In the genomic region with DNA sequence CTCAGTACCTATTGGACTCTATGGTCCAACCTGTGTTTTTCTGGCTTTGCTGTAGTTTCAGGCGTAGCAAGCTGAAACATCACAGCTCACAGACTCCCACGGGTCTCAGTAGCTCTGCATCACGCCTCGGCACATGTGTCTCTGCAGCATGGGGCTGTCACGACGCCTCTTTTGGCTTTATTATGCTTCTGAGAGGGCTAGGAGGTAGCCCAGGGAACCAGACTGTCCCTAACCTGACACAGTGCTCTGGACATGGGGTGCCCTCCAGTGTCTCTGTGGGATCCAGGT, we compare ENCODE assay signal across 7 mouse cellular contexts. TPM values are rescaled to one million over a fixed set of nuclear protein-coding genes. Genes with fewer than 3 reads are reported as not detected.
DNase-seq lines count a peak whose midpoint lies in the region; ATAC-seq and TF ChIP-seq lines count a peak whose summit lies in the region.

No protein-coding gene starts in this region.

- peak overlapping the region; percentile 54 for H3K4me3 ChIP-seq in lung, adult 2 months (replicated peaks; ENCODE audit: extremely low read depth, low read depth, low read length)
- peak overlapping the region; percentile 14 for H3K4me3 ChIP-seq in embryonic fibroblast, embryonic 13.5 days (ENCODE audit: insufficient read depth, low read length)
- peak overlapping the region; percentile 3; the same call in 1 of the 2 replicates for H3K4me3 ChIP-seq in hindbrain, embryonic 16.5 days (ENCODE audit: low read length)
- H3K4me3 ChIP-seq in midbrain, embryonic 12.5 days: peak overlapping the region; percentile 10; the same call in 1 of the 2 replicates

- H3K27me3 ChIP-seq in hindbrain, embryonic 16.5 days (replicated peaks; ENCODE audit: control insufficient read depth, insufficient read depth, low read length): no peaks in the 10 kb centered on the region
- peaks cover 5% of the 10 kb centered on the region for H3K27me3 ChIP-seq in midbrain, embryonic 12.5 days

- no peak for TF ChIP-seq POLR2A in lung, adult 2 months (IDR thresholded peaks at IDR 0.05; ENCODE audit: borderline replicate concordance, extremely low read depth, low read depth, low read length)
- no peak for TF ChIP-seq POLR2A in embryonic fibroblast, embryonic 13.5 days (IDR thresholded peaks at IDR 0.05; ENCODE audit: low read depth, low read length)

- peaks cover 18% of the 10 kb centered on the region for H3K36me3 ChIP-seq in hindbrain, embryonic 16.5 days (ENCODE audit: control insufficient read depth, insufficient read depth, low read length)
- peaks cover 37% of the 10 kb centered on the region for H3K36me3 ChIP-seq in midbrain, embryonic 12.5 days

- H3K9ac ChIP-seq in hindbrain, embryonic 16.5 days (ENCODE audit: low read depth, low read length): peak overlapping the region; percentile 35; the same call in 1 of the 2 replicates
- H3K9ac ChIP-seq in midbrain, embryonic 12.5 days (replicated peaks): peak overlapping the region; percentile 37; the same call in 1 of the 2 replicates

- no peak for DNase-seq in lung, adult 2 months
- DNase-seq in lung, postnatal 36 days: no peak
- no peak for DNase-seq in embryo, embryonic 10 days (ENCODE audit: low spot score)
- DNase-seq in yolk sac, embryonic 10.5 days (ENCODE audit: low spot score): no peak

- no peaks in the 10 kb centered on the region for H3K9me3 ChIP-seq in hindbrain, embryonic 16.5 days (ENCODE audit: control insufficient read depth, low read length)
- H3K9me3 ChIP-seq in midbrain, embryonic 12.5 days: no peaks in the 10 kb centered on the region

- no peak for TF ChIP-seq CTCF in lung, adult 2 months (IDR thresholded peaks at IDR 0.05; ENCODE audit: insufficient read depth, low read length)
- TF ChIP-seq CTCF in embryonic fibroblast, embryonic 13.5 days (IDR thresholded peaks at IDR 0.05; ENCODE audit: borderline replicate concordance, insufficient read depth, low read length): no peak

- WGBS in lung, adult 2 months: 25% methylated on average over 6 of the region's 6 CpGs
- WGBS in hindbrain, embryonic 16.5 days: 62% methylated on average over 6 of the region's 6 CpGs
- WGBS in midbrain, embryonic 12.5 days: 81% methylated on average over 6 of the region's 6 CpGs

- no peak for ATAC-seq in hindbrain, embryonic 16.5 days
- no peak for ATAC-seq in midbrain, embryonic 12.5 days (ENCODE audit: low FRiP score, low read depth)

- H3K4me2 ChIP-seq in hindbrain, embryonic 16.5 days (ENCODE audit: low read length): peak overlapping the region; percentile 93
- peak overlapping the region; percentile 89 for H3K4me2 ChIP-seq in midbrain, embryonic 12.5 days (replicated peaks)

- peaks cover 22% of the 10 kb centered on the region for H3K4me1 ChIP-seq in lung, adult 2 months (ENCODE audit: control insufficient read depth, insufficient read depth, low read length)
- H3K4me1 ChIP-seq in embryonic fibroblast, embryonic 13.5 days (ENCODE audit: control insufficient read depth, insufficient read depth, low read length): peaks cover 13% of the 10 kb centered on the region; the same call in 1 of the 2 replicates
- H3K4me1 ChIP-seq in hindbrain, embryonic 16.5 days (ENCODE audit: control insufficient read depth, insufficient read depth, low read depth, low read length): peaks cover 30% of the 10 kb centered on the region
- peaks cover 43% of the 10 kb centered on the region for H3K4me1 ChIP-seq in midbrain, embryonic 12.5 days

- H3K27ac ChIP-seq in embryonic fibroblast, embryonic 13.5 days (ENCODE audit: insufficient read depth, low read length): peak overlapping the region; percentile 10; the same call in 1 of the 2 replicates
- H3K27ac ChIP-seq in hindbrain, embryonic 16.5 days (ENCODE audit: low read depth, low read length): no peak overlapping the region
- H3K27ac ChIP-seq in midbrain, embryonic 12.5 days (replicated peaks): no peak overlapping the region

RNA-seq across cellular contexts. Expression of a gene that starts 2.9 kb away (rescaled TPM):
- 223 and 262 TPM in 2 replicates for polyA plus RNA-seq in lung, adult 2 months (2012; rRNA removed)
- polyA plus RNA-seq in embryonic fibroblast, embryonic 13.5 days (2011; ENCODE audit: insufficient read length, low read depth, missing spikeins): 63.0 and 67.2 TPM in 2 replicates
- 12.5 and 13.1 TPM in 2 replicates for polyA plus RNA-seq in hindbrain, embryonic 16.5 days (2015; fragmentation: Nextera tagmentation; extraction: Ambion mirVana)
- polyA plus RNA-seq in midbrain, embryonic 12.5 days (2016; fragmentation: Nextera tagmentation; extraction: Ambion mirVana): 14.5 and 14.9 TPM in 2 replicates

RNA-seq across cellular contexts. Expression of a gene that starts 57.9 kb away (rescaled TPM):
- 288 and 319 TPM in 2 replicates for polyA plus RNA-seq in lung, adult 2 months (2012; rRNA removed)
- polyA plus RNA-seq in embryonic fibroblast, embryonic 13.5 days (2011; ENCODE audit: insufficient read length, low read depth, missing spikeins): 346 and 369 TPM in 2 replicates
- polyA plus RNA-seq in hindbrain, embryonic 16.5 days (2015; fragmentation: Nextera tagmentation; extraction: Ambion mirVana): 603 and 620 TPM in 2 replicates
- 716 and 732 TPM in 2 replicates for polyA plus RNA-seq in midbrain, embryonic 12.5 days (2016; fragmentation: Nextera tagmentation; extraction: Ambion mirVana)

Comparison
In these comparisons a context has a peak if more than half of its experiments do, and no peak if none do; other contexts are left out.
1. H3K4me3 ChIP-seq: peak in every context shown above with its lines; median percentile 54 in lung, adult 2 months; 14 in embryonic fibroblast, embryonic 13.5 days; 10 in midbrain, embryonic 12.5 days; 3 in hindbrain, embryonic 16.5 days.